Mouse (Mus musculus): ENCODE measurements at regions not wholly inside any gene's neighbourhood (a gene's known extent, or its start where the extent isn't known, plus 50 kb on each side); places are given as distances from the start of the nearest gene placed in this dataset.
A peak's percentile ranks its signal among the peaks of the same experiment; 100 is the strongest.

GRCm38 (mm10) chr1:91611281-91611680 is 70.9 kb downstream of the Asb1 start:
- no peak for DNase-seq (ENCODE audit: low spot score in 2 of 2)

GRCm38 (mm10) chr1:91611694-91612093 is 71.3 kb downstream of the Asb1 start:
- no peak for DNase-seq (ENCODE audit: low spot score in 2 of 2)

GRCm38 (mm10) chr1:91612912-91613311 is 72.6 kb downstream of the Asb1 start:
- no peak for DNase-seq (ENCODE audit: low spot score in 2 of 2)

DNA sequence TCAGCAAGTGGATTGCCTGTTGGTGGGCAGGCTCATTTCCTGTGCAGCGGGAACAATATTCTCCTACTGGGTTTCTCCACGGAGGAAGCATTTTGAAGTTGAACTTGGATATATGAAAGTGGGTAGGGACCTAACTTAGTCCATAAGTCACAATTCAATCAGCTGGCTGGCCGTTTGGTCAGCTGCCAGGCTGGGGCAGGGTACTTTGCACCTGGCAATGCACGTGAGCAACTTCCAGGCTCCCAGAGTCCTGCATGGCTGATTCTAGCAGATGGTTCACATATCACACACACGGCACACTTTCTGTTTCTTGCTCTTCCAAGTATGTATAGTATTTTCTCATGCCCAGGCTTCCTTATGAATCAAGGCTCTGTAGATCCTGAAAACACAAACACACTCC is 75.1 kb downstream of the Asb1 start:
- no peak for DNase-seq (ENCODE audit: low spot score in 2 of 2)

DNA sequence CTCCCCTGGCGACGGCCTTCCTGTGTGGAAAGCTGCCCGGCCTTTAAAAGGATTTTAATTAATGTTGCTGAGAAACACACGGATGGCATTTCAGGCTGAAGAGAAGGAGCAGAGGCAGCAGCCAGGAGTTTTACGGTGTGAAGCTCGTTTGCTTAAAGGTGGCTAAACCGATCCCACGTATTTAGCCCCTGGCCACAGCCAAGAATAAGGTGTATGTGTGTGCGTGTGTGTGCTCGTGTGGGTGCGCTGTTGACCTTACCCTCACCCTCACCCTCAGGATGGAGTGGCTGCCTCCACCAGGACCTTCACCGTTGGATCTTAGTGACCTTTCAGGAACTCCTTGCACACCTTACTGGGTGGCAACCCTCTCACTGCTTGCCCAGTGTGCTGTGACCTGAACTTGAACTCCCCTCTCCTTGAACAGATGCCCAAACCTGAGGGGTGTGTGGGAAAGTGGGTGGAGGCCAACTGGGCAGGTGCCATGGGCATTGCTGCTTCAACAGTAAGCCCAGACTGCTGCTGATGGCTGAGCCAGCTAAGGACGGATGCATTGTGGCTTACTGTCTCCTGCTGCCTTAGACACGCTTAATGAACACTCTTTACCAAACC is 78.3 kb downstream of the Asb1 start:
- no peak for DNase-seq (ENCODE audit: low spot score in 2 of 2)

DNA sequence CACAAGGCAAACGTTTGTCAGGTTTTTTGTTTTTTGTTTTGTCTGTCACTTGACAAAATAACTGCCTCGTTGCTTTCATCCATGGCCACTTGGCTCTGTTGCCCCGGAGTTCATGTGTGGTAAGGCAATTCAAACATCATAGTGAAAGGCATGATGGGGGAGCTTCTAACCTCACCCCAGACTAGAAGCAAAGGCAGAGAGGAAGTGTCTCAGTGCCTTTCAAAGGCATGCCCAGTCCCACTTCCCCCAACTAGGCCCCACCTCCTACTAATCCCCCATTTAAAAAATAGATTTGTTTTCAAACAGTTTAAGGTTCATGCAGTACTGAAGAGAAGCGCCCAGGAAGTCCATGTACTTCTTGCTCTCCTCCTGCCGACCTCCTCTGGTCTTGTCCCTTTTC is 80.8 kb downstream of the Asb1 start:
- DNase-seq (ENCODE audit: low spot score in 2 of 2) = no peak

GRCm38 (mm10) chr1:91622874-91623273 is 82.5 kb downstream of the Asb1 start:
- DNase-seq (ENCODE audit: low spot score in 2 of 2) = peak in 1 of 2 experiments; percentile 20

GRCm38 (mm10) chr1:91624028-91624427 is 83.7 kb downstream of the Asb1 start:
- no peak for DNase-seq (ENCODE audit: low spot score in 2 of 2)

GRCm38 (mm10) chr1:91624531-91625300 is 84.4 kb downstream of the Asb1 start:
- DNase-seq (ENCODE audit: low spot score in 2 of 2) = no peak

GRCm38 (mm10) chr1:91626090-91626489 is 85.7 kb downstream of the Asb1 start:
- no peak for DNase-seq (ENCODE audit: low spot score in 2 of 2)

DNA sequence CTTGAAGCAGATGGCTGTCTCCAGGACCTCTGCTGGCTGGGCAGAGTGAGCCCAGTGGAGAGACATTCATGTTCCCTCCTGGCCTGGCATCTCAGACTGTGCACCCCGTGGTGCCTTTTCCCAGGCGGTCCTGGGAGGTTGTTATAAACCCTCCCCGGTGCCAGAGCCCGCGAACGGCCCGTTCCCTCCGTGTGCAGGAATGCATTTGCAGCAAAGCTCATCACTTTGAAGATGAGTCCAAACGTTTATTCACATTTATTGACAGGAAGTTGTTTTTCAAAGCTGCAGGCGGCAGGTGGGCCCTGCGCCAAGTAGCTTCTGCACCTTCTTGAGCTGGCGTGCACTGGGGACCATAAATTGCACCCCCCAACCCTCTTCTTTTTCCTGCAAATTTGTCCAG is 89.9 kb downstream of the Asb1 start:
- DNase-seq (ENCODE audit: low spot score in 2 of 2) = no peak

- DNase-seq (ENCODE audit: low spot score in 2 of 2) = no peak
Measured at GRCm38 (mm10) chr1:91630871-91631410, 90.6 kb downstream of the Asb1 start.

DNA sequence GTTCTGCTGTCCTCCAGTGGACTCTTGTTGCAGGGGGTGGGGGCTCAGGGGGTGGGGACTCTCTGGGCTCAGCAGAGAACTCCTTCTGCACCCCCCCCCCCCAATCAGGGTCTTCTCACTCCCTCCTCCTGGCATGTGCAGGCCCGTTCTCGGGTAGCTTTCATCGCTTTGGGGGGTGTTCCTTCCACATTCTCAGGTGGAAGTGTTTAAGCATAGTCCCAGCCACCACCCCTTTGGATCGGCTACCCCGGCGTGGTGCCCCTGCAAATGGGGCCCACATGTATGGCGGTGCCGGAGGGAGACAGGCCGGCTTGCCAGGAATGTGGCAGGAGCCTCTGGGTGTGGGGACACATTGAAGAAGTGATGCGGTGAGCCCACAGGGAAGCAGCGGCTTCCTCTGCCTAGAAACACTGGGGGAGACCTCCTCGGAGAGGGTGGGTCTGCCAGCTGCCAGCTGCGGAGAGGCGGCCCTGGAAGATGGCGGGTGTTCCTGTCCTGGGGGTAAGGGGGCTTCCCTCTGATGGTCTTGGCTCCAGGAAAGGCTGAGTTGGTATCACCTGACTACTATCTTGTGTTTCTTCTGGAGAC is 92.7 kb downstream of the Asb1 start:
- no peak for DNase-seq (ENCODE audit: low spot score in 2 of 2)

GRCm38 (mm10) chr1:91636571-91636970 is 96.2 kb downstream of the Asb1 start:
- DNase-seq (ENCODE audit: low spot score in 2 of 2) = no peak

DNA sequence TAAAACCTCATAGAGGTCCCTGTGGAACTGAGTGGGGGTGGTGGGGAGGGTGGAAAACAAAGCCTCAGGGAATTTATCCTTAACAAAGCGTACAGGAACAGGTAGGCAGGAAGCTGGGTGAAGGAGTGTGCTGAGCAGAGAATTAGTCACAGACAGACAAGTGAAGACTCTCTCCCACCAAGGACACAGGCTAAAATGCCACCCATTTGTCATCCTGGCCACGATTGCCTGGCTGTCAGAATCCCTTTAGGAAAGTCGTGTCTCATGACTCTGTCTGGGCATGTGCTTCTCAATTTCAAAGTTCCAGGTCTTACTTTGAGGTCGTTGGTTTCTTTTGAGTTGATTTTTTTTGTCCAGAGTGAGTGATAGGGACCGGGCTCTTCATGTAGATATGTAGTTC is 100.2 kb downstream of the Asb1 start:
- no peak for DNase-seq (ENCODE audit: low spot score in 2 of 2)

- no peak for DNase-seq (ENCODE audit: low spot score in 2 of 2)
Measured at GRCm38 (mm10) chr1:91658991-91659441, 118.7 kb downstream of the Asb1 start.

DNA sequence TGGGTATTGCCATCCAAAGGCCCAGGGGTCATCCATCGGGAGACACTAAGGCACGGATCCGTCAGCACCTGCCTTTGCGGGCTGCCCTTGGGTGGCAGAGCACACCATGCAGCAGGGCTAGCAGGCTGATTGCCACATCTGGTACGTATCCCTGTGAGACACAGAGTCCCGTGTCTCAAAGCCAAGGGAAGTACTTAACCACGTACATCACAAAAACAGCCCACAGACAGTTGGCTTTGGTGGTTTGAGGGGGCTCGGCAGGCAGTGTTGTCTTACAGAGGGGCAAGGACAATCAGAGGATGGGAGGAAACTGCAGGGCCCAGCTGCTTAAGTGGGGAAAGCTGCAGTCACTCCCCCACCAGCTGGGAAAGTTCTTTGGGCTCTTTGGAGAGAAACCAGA is 119.1 kb downstream of the Asb1 start:
- no peak for DNase-seq (ENCODE audit: low spot score in 2 of 2)

DNA sequence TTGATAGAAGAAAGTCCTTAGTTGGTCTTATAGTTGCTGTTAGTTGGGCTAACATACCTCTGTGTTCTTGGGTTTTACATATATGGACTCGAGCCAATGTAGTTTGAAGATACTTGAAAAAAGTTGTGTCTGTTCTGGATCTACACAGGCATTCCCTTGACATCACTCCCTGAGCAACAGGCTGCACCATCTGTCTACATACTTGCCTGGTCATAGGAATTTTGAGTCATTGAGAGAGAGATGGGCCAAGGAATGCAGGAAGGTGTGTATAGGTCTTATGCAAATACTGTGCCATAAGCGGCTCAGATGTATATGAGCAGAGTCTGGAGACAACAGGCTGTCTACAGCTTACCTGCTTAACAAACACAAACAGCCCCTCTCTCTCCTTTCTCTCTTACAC is 122.9 kb downstream of the Asb1 start:
- no peak for DNase-seq (ENCODE audit: low spot score in 2 of 2)

- DNase-seq (ENCODE audit: low spot score in 2 of 2) = no peak
Measured at GRCm38 (mm10) chr1:91664622-91665021, 124.3 kb downstream of the Asb1 start.

GRCm38 (mm10) chr1:91668530-91668929 is 128.2 kb downstream of the Asb1 start:
- peak in 1 of 2 experiments; percentile 11 for DNase-seq (ENCODE audit: low spot score in 2 of 2)

GRCm38 (mm10) chr1:91670980-91671379 is 130.3 kb upstream of the Twist2 start:
- no peak for DNase-seq (ENCODE audit: low spot score in 2 of 2)

DNA sequence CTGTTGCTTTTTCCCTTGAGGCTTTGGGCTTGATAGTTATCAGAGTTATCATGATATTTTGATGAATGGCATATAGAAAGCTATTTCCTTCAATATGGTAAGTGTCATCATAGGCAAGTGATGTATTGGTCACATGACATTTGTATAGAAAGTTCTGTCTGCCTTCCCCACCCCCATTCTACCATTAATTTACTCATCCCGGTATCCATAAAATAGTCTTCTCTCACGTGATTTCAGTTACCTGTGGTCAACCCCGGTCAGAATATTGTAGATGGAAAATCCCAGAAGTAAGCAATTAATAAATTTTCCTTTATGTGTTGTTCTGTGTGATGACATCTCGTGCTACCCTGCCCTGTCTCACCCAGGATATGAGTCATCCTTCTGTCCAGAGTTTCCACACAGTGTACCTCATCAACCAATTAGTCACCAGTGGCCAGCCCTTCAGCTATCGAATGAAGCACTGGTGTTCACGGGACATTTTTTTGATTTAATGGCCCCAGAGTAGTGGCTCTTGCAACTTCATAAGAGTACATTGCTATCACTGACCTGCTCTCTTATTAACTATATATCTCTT is 127.1 kb upstream of the Twist2 start:
- DNase-seq (ENCODE audit: low spot score in 2 of 2) = no peak
